Mouse (Mus musculus) kidney, postnatal 36 days (tissue): ENCODE data around the gene Slc22a17.
"Not testable (repeated sequence)": the region's sequence is repeated elsewhere in the genome, so short reads cannot be mapped to it uniquely, and the experiment has no call there.

Source experiments
- DNase-seq, 2 experiments: peaks; one replicate each; pipeline ENCODE4 v3.0.0; 2021 to 2022; ENCODE audit warnings: mixed read lengths in 2 of 2

Slc22a17 gene

GRCm38 (mm10) chr14:54912886-54913285 is at the start of gene Slc22a17:
Slc22a17 (minus strand) TSS chr14:54913132.
- DNase-seq = peak; percentile 66 to 81

- DNase-seq = no peak
Measured at GRCm38 (mm10) chr14:54962714-54963113, 49.8 kb upstream of the Slc22a17 start.

DNA sequence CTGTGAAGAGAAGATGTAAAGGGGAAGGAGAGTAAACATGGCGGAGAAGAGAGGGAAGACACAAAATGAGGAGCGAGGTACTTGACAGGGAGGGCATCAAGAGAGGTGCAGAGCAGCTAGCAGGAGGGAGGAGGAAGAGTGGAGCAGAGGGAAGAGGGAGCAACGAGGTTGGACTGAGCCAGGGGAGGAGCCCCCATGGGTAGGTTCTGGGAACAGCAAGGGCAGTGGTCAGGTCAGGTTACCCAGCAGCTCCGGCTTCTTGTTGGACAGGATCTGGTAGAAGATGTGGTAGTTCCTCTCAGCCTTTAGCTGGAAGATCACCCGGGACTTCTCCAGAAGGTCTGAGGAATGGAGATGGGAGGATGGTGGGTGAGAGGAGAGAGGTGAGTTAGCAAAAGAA is 48.6 kb upstream of the Slc22a17 start:
- no peak for DNase-seq

- DNase-seq = no peak
Measured at GRCm38 (mm10) chr14:54960769-54961168, 47.8 kb upstream of the Slc22a17 start.

DNA sequence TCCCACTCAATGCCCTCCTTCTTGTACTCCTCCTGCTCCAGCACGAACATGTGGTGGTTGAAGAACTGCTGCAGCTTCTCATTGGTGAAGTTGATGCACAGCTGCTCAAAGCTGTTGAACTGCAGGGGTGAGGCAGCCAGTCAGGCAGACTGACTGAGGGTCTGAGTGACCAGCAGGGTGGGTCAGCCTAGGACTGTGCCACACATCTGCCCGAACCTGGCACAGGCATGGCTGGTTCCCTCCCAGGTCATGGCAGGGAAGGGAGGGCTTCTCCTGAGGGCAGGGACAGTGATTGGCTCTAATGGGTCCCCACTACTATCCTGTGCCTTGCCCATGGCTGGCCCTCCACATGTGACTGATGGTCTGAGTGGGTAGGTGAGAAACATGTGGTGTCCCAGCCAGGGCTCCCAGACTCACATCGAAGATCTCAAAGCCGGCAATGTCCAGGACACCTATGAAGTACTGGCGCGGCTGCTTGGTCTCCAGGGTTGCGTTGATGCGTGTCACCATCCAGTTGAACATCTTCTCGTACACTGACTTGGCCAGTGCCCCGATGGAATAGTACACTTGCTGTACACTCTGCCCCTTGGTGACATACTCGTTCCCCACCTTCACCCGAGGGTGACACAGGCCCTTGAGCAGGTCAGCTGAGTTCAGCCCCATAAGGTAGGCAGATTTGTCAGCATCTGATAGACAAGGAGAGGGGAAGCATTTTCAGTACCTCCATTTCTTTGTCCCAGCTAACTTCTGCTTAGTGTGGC is 47.1 kb upstream of the Slc22a17 start:
- not testable (repeated sequence) for DNase-seq

DNA sequence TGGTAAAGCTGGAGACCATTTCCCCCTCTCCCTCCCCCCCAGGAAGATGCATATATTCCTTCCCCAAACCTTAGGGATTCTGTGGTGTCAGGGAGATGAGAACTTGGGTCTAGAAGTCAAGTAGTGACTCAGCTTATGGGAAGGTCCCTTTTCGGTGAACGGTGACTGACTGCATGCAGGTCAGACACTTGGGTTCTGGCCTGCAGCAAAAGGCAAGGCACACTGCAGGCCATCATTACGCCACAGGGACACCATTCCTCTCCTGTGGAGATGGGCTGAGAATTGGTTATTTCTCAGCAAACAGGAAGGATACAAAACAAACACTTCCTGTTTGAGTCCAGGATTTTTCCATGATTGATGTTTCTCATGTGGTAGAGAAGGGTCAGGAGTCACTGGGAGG is 46.3 kb upstream of the Slc22a17 start:
- DNase-seq = no peak

DNA sequence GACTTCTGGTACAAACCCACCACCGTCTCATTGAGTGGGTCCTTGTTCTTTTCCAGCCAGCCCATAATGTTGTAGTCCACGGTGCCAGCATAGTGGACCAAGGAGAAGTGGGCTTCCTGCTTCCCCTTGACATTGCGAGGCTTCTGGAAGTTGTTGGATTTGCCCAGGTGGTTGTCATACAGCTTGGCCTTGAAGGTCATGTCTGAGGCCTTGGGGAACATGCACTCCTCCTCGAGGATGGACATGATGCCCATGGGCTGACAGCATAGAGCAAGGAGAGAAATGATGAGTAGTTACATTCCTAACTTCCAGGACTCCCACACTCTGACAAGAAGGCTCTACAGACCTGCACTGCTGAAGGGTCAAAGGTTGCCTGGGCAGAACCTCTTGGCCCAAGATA is 45.6 kb upstream of the Slc22a17 start:
- DNase-seq = no peak

- DNase-seq = no peak
Measured at GRCm38 (mm10) chr14:54956533-54956932, 43.6 kb upstream of the Slc22a17 start.

DNA sequence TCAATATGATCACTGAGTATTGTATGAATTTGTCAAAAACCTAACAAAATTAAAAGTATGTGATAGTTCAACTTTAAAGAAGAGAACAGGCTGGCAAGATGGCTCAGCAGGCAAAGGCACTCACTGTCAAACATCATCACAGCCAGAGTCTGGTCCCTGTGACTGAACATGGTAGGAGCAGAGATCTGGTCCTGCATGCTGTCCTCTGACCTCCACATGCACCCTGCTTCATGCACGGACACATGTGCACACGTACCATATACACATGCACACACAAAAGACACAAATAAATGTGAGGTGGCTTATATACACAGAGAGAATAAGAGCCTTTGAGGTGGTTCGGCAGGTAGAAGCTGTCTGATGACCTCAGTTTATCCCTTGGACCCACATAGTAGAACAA is 42.5 kb upstream of the Slc22a17 start:
- DNase-seq = no peak

GRCm38 (mm10) chr14:54954474-54954873 is 41.5 kb upstream of the Slc22a17 start:
- DNase-seq = no peak

DNA sequence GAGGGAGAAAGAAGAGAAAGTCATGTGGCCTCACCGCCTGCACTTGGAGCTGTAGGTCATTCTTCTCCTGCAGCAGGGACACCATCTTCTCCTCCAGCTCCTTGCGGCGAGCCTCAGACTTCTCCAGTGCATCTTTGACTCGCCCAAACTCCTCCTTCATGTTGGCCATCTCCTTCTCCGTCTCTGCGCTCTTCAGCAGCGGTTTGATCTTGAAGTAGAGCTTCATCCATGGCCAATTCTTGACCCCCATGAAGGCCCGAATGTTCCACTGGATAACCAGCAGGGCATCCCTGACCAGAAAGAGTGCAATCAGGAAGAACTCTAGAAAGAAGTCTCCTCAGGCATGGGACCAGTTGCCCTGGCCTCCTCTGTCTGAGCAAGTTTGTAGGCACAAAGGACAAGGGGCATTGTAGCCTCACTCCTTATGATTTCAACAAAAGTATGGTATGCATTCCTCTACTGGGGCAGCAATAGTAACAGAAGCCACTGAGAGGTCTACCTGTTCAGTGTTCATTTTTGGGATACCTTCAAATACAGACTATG is 40.8 kb upstream of the Slc22a17 start:
- DNase-seq = no peak

DNA sequence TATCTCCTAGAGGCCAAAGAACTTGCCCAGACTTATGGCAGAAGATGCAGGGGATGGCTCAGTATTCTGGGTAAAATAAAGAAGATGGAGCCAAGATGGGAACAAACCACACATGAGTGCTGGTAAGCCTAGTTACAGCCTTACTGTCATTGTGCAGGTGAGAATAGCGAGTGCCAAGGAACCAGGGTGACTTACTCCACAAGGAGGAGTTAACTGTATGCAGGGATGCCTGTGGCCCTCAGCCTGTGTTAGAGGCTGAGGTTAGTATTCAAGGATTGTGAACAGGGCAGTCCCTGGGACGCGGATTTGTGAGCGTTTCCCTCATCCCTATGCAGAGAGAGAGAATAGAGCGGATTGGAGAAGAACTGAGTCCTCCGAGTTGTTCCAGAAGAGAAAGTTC is 38.7 kb upstream of the Slc22a17 start:
- no peak for DNase-seq

DNA sequence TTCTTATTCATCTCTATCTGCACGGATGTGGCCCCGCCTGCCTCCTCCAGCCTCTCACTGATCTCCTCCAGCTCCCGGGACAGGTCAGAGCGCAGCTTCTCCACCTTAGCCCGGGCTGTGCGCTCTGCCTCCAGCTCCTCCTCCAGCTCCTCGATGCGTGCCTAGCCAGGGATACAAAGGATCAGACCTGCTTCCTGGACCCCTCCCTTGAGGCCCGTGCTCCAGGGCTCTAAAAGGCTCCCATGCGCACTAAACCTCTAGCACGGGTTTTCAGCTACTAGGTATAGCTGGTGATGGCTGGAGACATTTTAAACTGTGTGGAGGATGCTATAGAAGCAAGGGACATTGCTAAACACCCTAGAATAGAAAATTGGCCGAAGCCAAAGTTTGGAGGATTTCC is 37.6 kb upstream of the Slc22a17 start:
- DNase-seq = no peak

- DNase-seq = no peak
Measured at GRCm38 (mm10) chr14:54948781-54949180, 35.8 kb upstream of the Slc22a17 start.

GRCm38 (mm10) chr14:54947008-54947407 is 34.1 kb upstream of the Slc22a17 start:
- not testable (repeated sequence) for DNase-seq

- DNase-seq = no peak
Measured at GRCm38 (mm10) chr14:54945975-54946704, 33.2 kb upstream of the Slc22a17 start.

DNA sequence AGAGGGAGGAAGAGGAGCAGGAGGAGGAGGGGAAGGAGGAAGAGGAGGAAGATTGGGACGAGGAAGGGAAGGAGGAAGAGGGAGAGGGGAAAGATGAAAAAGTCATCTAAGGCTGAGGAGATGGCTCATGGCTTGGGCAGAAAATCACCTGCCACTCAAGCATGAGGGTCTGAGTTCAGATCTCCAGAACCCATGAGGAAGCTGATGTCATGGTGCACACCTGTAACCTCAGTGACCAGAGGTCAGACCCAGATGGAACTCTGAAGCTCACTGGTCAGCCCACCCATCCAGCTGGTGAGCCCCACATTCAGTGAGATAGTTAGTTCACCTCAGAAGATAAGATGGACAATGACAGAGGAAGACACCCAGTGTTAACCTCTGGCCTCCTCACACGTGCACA is 32.0 kb upstream of the Slc22a17 start:
- no peak for DNase-seq

DNA sequence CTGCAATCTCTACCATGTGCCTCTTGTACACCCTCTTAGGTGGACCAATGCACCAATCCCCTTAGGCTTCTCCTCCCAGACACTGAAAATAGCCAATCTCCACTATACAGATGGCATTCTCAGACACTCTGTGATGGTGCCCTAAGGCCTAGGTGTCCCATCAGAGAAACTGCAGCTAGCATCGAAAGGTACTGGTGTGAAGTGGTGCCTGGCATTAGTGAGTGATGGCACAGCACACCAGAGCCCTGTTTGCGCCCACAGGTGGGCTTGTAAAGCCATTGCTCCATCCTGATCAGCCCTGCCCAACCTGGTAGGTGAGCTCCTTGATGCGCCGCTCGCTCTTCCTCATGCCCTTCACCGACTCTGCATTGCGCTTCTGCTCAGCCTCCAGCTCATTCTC is 31.0 kb upstream of the Slc22a17 start:
- no peak for DNase-seq

- DNase-seq = no peak
Measured at GRCm38 (mm10) chr14:54942479-54942878, 29.5 kb upstream of the Slc22a17 start.

- DNase-seq = peak; percentile 69 to 70
Measured at GRCm38 (mm10) chr14:54941024-54941978, 28.4 kb upstream of the Slc22a17 start.

DNA sequence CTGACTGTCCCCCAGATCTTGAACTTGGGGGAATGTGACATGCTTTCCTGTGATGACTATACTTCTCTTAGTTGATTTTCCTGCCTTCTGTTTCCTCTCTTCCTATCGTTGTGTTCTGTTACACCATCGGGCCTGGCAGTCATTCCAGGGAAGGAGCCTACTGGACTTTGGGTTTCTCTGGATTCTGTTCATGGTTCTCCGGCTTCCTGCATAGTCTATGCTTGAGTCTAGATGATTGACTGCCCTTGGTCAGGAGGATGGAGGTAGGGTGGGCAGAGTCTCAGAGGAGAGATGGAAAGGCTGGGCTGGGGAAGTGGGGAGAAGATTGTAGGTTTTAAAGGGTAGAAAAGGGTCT is 27.2 kb upstream of the Slc22a17 start:
- peak; percentile 38 to 48 for DNase-seq

DNA sequence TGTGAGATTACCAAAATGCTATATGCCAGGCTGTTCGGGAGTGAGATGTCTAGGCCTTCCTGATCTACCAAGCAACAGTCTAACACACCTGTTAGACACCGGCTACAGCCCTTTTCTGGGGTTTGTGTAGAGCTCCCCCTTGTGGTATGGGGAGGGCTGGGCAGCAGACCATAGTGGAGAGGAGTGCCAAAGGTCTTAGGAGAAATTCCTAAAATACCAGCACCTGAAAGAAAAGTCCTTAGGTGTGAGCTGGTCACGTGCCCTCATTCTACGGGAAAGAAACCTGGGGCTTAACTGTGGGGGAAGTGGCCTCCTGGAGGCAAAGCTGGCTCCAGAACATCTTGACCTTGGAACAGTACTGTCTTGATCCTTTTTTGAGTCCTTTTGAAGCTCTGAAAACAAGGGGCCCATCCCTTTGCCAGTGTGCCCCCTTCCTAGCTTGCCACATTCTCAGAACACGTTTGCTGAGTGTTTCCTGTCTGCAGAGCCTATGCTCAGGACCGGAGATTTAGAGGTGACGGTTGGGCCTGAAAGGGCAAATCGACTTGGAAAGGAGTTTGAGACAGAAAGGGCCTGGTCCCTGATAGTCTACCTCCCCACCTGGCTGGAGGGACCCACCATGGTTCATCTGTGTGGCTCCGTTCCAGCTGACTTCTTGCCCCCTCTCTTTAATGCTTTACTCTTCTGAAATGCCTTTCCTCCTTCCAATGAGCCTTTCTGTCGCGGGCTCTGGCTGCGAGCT is 26.7 kb upstream of the Slc22a17 start:
- peak; percentile 83 to 84 for DNase-seq
